Mouse (Mus musculus) liver, embryonic 11.5 days (tissue): ENCODE measurements at regions not wholly inside any gene's neighbourhood (a gene's known extent, or its start where the extent isn't known, plus 50 kb on each side); places are given as distances from the start of the nearest gene placed in this dataset.

Experiments
- ATAC-seq: fragments of 200-750 bp; cut with Nextera tagmentation; replicated peaks from 2 replicates; pipeline ENCODE4 v1.8.0; 2017; ENCODE audit warnings: moderate number of reproducible peaks, mild to moderate bottlenecking, moderate TSS enrichment, moderate library complexity; ENCODE audit not compliant: low FRiP score
- DNase-seq: peaks from one replicate; pipeline ENCODE4 v3.0.0-alpha.2; 2017; ENCODE audit warnings: low spot score
- H3K27ac ChIP-seq: fragments of 300-500 bp; sonication (generic); 2 replicates; pipeline ENCODE4 v1.5.1; 2014; ENCODE audit warnings: mild to moderate bottlenecking, low read depth, low read length, control low read depth
- H3K27me3 ChIP-seq: fragments of 300-500 bp; sonication (generic); replicated peaks from 2 replicates; pipeline ENCODE4 v1.6.1; 2014; ENCODE audit warnings: low read length, mixed read lengths; ENCODE audit not compliant: control insufficient read depth, insufficient read depth
- H3K36me3 ChIP-seq: fragments of 300-500 bp; sonication (generic); 2 replicates; pipeline ENCODE4 v1.6.1; 2014; ENCODE audit warnings: mild to moderate bottlenecking, low read length, moderate library complexity, mixed read lengths; ENCODE audit not compliant: control insufficient read depth, insufficient read depth
- H3K4me1 ChIP-seq: fragments of 300-500 bp; sonication (generic); replicated peaks from 2 replicates; pipeline ENCODE4 v1.6.1; 2014; ENCODE audit warnings: low read length, mixed read lengths; ENCODE audit not compliant: control insufficient read depth, insufficient read depth
- H3K4me2 ChIP-seq: fragments of 300-500 bp; sonication (generic); 2 replicates; pipeline ENCODE4 v1.6.1; 2014; ENCODE audit warnings: mild to moderate bottlenecking, control low read depth, moderate library complexity
- H3K4me3 ChIP-seq: fragments of 300-500 bp; sonication (generic); 2 replicates; pipeline ENCODE4 v1.5.1; 2014; ENCODE audit warnings: low read depth, low read length, control low read depth
- H3K9ac ChIP-seq: fragments of 300-500 bp; sonication (generic); 2 replicates; pipeline ENCODE4 v1.6.1; 2014; ENCODE audit warnings: low read depth, low read length, control low read depth
- H3K9me3 ChIP-seq: fragments of 300-500 bp; sonication (generic); 2 replicates; pipeline ENCODE4 v1.6.1; 2016; ENCODE audit warnings: low read length, inconsistent platforms, mixed read lengths; ENCODE audit not compliant: control insufficient read depth
- WGBS: fragments of 180-500 bp; shearing (Covaris S2); extraction: QIAGEN DNeasy Blood & Tissue Kit; methylation state at CpG from one replicate; pipeline ENCODE4 v1.1.7; 2014; 5-methylcytosine and 5-hydroxymethylcytosine counted together

DNA sequence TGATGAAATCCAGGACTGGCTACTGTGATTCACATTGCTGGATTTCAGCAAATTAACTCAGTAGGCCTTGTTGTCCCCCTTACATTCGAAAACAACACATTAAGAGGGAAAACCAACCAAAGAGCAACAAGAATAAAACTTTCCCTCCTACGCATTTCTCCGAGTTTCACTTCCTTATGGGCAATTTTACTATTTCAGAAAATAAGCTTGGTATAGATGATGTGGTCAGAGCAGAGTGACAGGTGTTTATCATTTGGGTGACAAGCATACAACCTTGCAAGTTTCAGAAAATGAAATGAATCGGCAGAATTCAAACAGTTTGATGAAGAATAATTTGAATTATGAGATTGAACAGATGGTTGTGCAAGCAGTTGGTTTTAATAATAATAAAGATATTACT lies 220.6 kb downstream of the Etaa1 start:
- Histone ChIP-seq H3K9me3 (no peaks in the 10 kb centered on the region), H3K4me3 (no peak overlapping the region), H3K27me3 (no peaks in the 10 kb centered on the region), H3K27ac (no peak overlapping the region), H3K4me1 (no peaks in the 10 kb centered on the region), H3K9ac (no peak overlapping the region), H3K4me2 (no peak overlapping the region), H3K36me3 (no peaks in the 10 kb centered on the region)
- 80% methylated on average over 4 of the region's 4 CpGs for WGBS
- ATAC-seq (no peak), DNase-seq (no peak)

DNA sequence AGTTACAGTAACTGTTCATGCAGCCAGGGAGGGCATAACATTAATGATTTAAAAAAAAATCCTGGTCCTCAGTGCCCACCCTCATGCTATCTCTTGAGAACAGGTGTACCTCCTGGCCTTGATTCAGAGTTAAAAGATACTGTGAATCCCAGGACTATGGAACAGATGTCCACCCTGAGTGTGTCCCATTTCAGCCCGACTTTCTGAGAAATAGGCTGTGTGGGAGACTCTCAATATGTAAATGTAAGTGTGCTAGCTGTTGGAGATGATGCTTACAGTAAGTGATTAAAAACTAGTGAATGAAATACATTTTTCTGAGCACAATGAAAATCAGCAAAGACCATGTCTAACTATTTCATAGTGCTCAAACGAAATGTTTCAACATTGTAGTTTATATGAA lies 219.2 kb downstream of the Etaa1 start:
- DNase-seq (no peak), ATAC-seq (no peak)
- H3K9ac ChIP-seq, result no peak overlapping the region
- 63% methylated on average over 2 of the region's 2 CpGs for WGBS
- H3K4me2 ChIP-seq, result no peak overlapping the region
- no peaks in the 10 kb centered on the region for H3K27me3 ChIP-seq
- H3K4me1 ChIP-seq, result no peaks in the 10 kb centered on the region
- no peak overlapping the region for H3K4me3 ChIP-seq
- no peaks in the 10 kb centered on the region for H3K36me3 ChIP-seq
- no peaks in the 10 kb centered on the region for H3K9me3 ChIP-seq
- no peak overlapping the region for H3K27ac ChIP-seq

DNA sequence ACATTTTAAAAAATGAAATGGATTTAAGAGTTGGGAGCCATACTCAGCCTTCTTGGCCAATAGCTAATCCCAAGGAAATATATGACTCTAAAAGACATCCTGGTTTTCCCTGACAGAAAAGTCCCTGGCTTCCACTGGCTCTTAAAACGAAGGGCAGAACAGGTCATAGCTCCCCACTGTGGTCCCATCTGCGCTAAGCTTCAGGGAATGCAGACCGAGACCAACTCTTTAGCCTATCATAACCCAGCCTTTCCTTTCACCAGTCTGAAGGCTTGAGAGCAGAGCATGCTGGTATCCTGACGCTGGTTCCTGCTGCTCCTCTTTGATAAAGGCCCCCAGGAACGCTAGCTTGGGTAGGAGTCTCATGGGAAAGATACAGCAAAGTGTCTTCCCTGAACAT lies 214.8 kb downstream of the Etaa1 start:
- WGBS, result 35% methylated on average over 5 of the region's 5 CpGs
- DNase-seq, result no peak

DNA sequence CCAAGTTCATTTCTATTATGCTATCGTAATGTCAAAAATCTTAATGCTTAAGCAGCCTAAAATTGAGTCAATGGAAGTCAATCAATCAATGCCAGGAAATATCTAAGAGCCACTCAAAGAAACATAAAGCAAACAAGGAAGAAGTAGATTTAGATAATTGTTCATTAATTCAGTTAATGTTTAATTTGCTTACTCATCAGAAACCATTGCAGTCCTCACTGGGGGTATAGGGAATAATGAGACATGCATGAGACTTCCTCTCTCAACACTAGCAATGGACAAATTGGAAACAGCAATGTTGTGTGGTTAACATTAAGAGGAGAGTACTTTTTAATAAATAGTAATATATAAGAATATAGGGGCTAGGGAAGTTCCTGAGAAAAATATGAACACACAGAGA lies 209.9 kb downstream of the Etaa1 start:
- H3K9me3 ChIP-seq, result no peaks in the 10 kb centered on the region
- no peaks in the 10 kb centered on the region for H3K27me3 ChIP-seq
- DNase-seq, result no peak
- no peaks in the 10 kb centered on the region for H3K36me3 ChIP-seq
- no peaks in the 10 kb centered on the region for H3K4me1 ChIP-seq
- no peak overlapping the region for H3K4me2 ChIP-seq
- no peak overlapping the region for H3K9ac ChIP-seq
- H3K27ac ChIP-seq, result no peak overlapping the region
- no peak for ATAC-seq
- 85% methylated on average over 1 of the region's 1 CpGs for WGBS
- no peak overlapping the region for H3K4me3 ChIP-seq

More for the DNA sequence above, 214.8 kb downstream of the Etaa1 start:
- H3K4me3 ChIP-seq, result no peak overlapping the region
- H3K9me3 ChIP-seq, result no peaks in the 10 kb centered on the region
- no peaks in the 10 kb centered on the region for H3K27me3 ChIP-seq
- ATAC-seq, result no peak
- no peak overlapping the region for H3K9ac ChIP-seq
- no peaks in the 10 kb centered on the region for H3K36me3 ChIP-seq
- no peak overlapping the region for H3K27ac ChIP-seq
- H3K4me1 ChIP-seq, result no peaks in the 10 kb centered on the region
- H3K4me2 ChIP-seq, result no peak overlapping the region

DNA sequence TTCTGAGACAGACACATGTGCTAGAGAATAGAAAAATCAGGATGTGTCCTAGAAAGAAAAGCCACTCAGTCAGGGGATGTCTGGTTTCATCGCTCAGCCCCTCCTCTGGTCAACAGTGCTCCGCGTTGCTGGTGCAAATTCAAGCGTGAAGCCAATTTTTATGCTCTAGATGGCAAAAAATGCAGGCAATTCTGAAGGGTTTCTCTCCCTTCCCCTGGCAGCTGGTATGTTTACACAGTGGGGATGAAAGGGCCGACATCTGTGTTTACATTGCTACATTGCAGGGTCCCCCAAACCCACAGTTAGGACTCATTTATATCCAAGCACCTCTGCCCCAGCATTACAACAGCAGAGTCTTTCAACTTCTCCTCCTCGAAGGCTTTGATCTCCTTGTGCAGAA lies 203.3 kb downstream of the Etaa1 start:
- Histone ChIP-seq H3K9me3 (no peaks in the 10 kb centered on the region), H3K4me3 (no peak overlapping the region), H3K4me2 (no peak overlapping the region), H3K9ac (no peak overlapping the region), H3K36me3 (no peaks in the 10 kb centered on the region), H3K27ac (no peak overlapping the region), H3K27me3 (no peaks in the 10 kb centered on the region), H3K4me1 (no peaks in the 10 kb centered on the region)
- ATAC-seq (no peak), DNase-seq (no peak)
- WGBS, result 47% methylated on average over 6 of the region's 6 CpGs

DNA sequence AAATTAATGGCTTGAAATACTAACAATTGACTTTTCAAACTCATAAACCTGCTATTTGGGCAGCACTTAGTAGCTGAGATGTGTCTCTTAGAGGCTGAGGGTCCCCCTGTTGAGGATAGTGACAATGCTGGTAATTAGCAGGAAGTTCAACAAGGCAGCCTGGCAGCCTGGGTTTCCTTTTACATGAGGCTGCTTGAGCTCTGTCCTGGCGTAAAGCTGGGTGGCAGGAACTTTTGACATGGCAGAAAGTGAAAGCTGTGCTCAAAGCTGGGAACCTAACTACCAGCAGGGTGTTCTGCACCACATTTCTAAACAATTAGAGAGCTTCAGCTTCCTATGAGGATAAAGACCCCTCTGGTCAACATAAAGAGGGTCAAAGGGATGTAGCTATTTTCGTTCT lies 194.5 kb downstream of the Etaa1 start:
- ATAC-seq (no peak), DNase-seq (no peak)
- no peak overlapping the region for H3K27ac ChIP-seq
- H3K4me3 ChIP-seq, result no peak overlapping the region
- WGBS, result 59% methylated on average over 2 of the region's 2 CpGs
- no peaks in the 10 kb centered on the region for H3K9me3 ChIP-seq
- H3K9ac ChIP-seq, result no peak overlapping the region
- no peaks in the 10 kb centered on the region for H3K4me1 ChIP-seq
- no peaks in the 10 kb centered on the region for H3K27me3 ChIP-seq
- H3K4me2 ChIP-seq, result no peak overlapping the region
- no peaks in the 10 kb centered on the region for H3K36me3 ChIP-seq

DNA sequence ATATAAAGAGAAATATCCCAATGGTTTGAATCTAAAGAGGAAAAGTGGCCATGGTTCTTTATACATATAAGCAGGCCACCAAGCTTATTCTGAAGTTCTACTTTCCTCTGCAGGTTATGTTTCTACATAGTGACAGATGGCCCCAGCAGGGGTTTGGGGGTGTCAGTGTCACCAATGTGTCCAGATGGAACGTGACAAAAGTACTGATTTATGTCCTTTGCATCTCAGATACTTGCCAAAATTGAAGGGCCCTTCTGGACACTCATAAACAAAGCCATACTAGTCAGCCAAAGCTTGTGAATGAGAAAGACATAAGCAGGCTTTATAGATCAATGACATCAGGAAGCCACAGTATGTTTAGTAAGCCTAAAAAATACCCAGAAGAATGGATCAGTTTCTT lies 190.3 kb downstream of the Etaa1 start:
- 50% methylated on average over 1 of the region's 1 CpGs for WGBS
- no peak overlapping the region for H3K9ac ChIP-seq
- H3K4me3 ChIP-seq, result no peak overlapping the region
- no peaks in the 10 kb centered on the region for H3K36me3 ChIP-seq
- H3K4me1 ChIP-seq, result no peaks in the 10 kb centered on the region
- DNase-seq (no peak), ATAC-seq (no peak)
- no peaks in the 10 kb centered on the region for H3K9me3 ChIP-seq
- no peak overlapping the region for H3K27ac ChIP-seq
- H3K4me2 ChIP-seq, result no peak overlapping the region
- H3K27me3 ChIP-seq, result no peaks in the 10 kb centered on the region

DNA sequence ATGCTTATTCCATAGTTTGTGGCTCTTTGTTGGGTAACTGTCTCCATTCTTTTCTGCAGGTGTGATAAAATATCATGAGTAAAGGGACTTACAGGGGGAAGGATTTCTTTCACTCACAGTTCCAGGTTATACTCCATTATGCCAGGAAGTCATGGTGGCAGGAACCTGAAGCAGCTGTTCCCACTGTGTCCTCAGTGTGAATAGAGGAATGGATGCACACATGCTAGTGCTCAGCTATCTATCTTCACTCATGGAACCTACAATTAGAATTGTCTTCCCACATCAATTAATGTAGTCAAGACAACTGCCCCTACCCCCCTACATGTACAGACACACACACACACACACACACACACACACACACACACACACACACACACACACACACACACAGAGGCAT lies 189.5 kb downstream of the Etaa1 start:
- Histone ChIP-seq H3K36me3 (no peaks in the 10 kb centered on the region), H3K4me3 (no peak overlapping the region), H3K4me2 (no peak overlapping the region), H3K27ac (no peak overlapping the region), H3K9ac (no peak overlapping the region), H3K9me3 (no peaks in the 10 kb centered on the region), H3K27me3 (no peaks in the 10 kb centered on the region), H3K4me1 (no peaks in the 10 kb centered on the region)
- DNase-seq, result no peak
- ATAC-seq, result no peak

DNA sequence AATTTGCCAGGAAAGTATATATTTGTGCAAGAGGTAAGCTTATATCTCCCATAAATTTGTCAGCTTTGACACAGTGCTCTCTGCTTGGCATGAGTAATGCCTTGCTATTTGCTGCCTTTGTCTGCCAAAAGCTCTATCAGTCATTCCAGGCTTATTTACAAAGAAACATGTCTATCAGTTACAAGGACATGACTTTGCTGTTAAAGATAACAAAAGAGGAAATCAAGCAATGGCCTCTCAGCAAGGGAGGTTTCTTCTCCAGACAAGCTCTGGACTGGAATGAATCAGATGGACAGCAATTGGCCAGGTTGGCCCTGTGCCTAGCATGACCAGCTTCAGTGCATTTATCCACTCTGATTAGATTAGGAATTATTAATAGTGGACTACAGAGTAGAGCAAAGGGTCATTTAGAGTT lies 185.3 kb downstream of the Etaa1 start:
- Histone ChIP-seq H3K4me1 (no peaks in the 10 kb centered on the region), H3K27ac (no peak overlapping the region), H3K4me3 (no peak overlapping the region), H3K27me3 (no peaks in the 10 kb centered on the region), H3K36me3 (no peaks in the 10 kb centered on the region), H3K9me3 (no peaks in the 10 kb centered on the region), H3K4me2 (no peak overlapping the region), H3K9ac (no peak overlapping the region)
- DNase-seq (no peak), ATAC-seq (no peak; the same call in 1 of the 2 replicates)
